Mouse (Mus musculus) central nervous system, embryonic 11.5 days (tissue): Measurements from ENCODE around the gene Pmch. TPM values are rescaled to one million over a fixed set of nuclear protein-coding genes. Genes with fewer than 3 reads are reported as not detected.

Experiments used
- polyA plus RNA-seq: library from polyadenylated mRNA; depleted of rRNA; stranded (reverse); fragments of >200 nt; gene quantifications from 2 replicates; pipeline ENCODE4 v1.2.3, GENCODE M21; 2012; rRNA removed

The Pmch gene
- 0.46 TPM in 1 of 2 replicates, not detected in the other for polyA plus RNA-seq

GRCm38 (mm10) chr10:88090772-88091171, at the start of gene Pmch:
TSS of gene Pmch (plus strand) at chr10:88091072.

Other genes with a start within 250 kb of the Pmch start
- gene Igf1, start 232.8 kb upstream of the Pmch start, polyA plus RNA-seq = 30.8 and 43.0 TPM in 2 replicates
- gene Parpbp, start 55.9 kb downstream of the Pmch start, polyA plus RNA-seq = 7.0 and 12.0 TPM in 2 replicates
- gene Nup37, start 55.9 kb downstream of the Pmch start, polyA plus RNA-seq = 39.5 and 61.2 TPM in 2 replicates
- 28.4 and 29.1 TPM in 2 replicates for gene Washc3, start 110.0 kb downstream of the Pmch start, polyA plus RNA-seq